Mouse (Mus musculus): ENCODE measurements at regions not wholly inside any gene's neighbourhood (a gene's known extent, or its start where the extent isn't known, plus 50 kb on each side); places are given as distances from the start of the nearest gene placed in this dataset.

DNA sequence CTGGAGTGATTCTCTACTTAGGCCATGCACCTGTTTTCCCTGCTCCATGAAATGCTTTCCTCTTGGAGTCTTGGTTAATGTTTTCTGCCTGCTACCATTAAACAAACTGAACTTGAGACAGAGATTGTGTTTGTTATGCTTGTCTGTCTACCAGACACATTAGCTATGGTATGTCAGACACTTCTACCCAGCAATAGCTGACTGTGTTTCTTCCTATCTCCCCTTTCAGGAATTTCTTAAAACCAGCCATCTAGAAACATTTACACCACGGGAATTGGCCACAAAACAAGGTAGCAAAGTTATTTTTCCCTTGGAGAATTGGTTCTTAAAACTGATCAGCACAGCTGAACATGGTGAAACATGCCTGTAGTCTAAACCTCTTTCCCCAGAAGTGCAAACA is 197.1 kb upstream of the Camk1g start:
- no peak for ATAC-seq (ENCODE audit: low read depth)
- Histone ChIP-seq H3K4me1 (ENCODE audit: control insufficient read depth, insufficient read depth, low read length) (no peaks in the 10 kb centered on the region), H3K36me3 (ENCODE audit: control insufficient read depth, insufficient read depth, low read length) (no peaks in the 10 kb centered on the region), H3K9ac (replicated peaks; ENCODE audit: low read depth, low read length) (no peak overlapping the region), H3K27me3 (ENCODE audit: control insufficient read depth, insufficient read depth, low read length) (no peaks in the 10 kb centered on the region), H3K4me2 (ENCODE audit: low read depth, low read length) (no peak overlapping the region), H3K4me3 (ENCODE audit: low read depth, low read length) (no peak overlapping the region), H3K9me3 (ENCODE audit: control insufficient read depth, low read length) (no peaks in the 10 kb centered on the region), H3K27ac (ENCODE audit: low read depth, low read length) (no peak overlapping the region)
- WGBS = 63% methylated on average over 1 of the region's 1 CpGs

DNA sequence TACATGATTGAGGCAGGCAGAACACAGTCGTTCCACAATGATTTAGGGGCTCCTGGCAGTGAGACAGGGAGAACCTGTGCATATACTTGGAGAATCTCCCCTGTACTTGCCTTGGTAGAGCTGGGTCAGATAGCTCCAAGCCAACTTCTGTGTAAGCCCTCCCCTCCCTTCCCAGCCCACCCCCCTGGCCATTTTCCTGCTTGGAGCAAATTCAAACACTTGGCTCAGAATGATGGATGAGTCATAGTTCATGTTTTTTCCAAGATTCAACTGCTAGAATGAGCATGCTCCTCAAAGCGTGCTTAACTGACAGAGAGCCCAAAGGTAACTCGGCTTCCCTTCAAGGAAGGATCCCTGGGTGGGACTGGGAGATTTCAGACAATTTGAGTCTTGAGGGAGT is 194.1 kb upstream of the Camk1g start:
- H3K9me3 ChIP-seq (ENCODE audit: control insufficient read depth, low read length) = no peaks in the 10 kb centered on the region
- WGBS = 62% methylated on average over 3 of the region's 3 CpGs
- no peak overlapping the region for H3K9ac ChIP-seq (replicated peaks; ENCODE audit: low read depth, low read length)
- H3K27ac ChIP-seq (ENCODE audit: low read depth, low read length) = no peak overlapping the region
- H3K27me3 ChIP-seq (ENCODE audit: control insufficient read depth, insufficient read depth, low read length) = no peaks in the 10 kb centered on the region
- H3K4me1 ChIP-seq (ENCODE audit: control insufficient read depth, insufficient read depth, low read length) = no peaks in the 10 kb centered on the region
- no peak overlapping the region for H3K4me2 ChIP-seq (ENCODE audit: low read depth, low read length)
- H3K36me3 ChIP-seq (ENCODE audit: control insufficient read depth, insufficient read depth, low read length) = no peaks in the 10 kb centered on the region
- H3K4me3 ChIP-seq (ENCODE audit: low read depth, low read length) = no peak overlapping the region
- no peak for ATAC-seq (ENCODE audit: low read depth)

DNA sequence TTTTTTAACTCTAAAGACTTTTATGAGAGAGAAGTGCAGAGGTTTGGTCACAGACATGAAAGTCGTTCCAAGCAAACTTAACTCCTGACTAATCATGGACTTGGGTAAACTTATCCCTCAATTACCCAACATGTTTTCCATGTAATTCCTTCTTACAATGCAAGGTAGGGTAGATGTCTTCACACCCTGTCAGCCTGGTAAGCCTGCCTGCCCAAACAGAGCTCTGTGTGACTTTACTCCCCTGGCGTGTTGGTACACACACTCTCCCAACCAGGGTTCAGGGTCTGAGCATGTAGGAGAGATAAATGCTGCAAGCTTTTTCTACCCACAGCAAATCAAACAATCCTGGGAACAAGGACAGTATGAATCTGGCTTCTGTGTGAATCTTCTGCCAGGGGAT is 192.1 kb upstream of the Camk1g start:
- ATAC-seq (ENCODE audit: low read depth) = no peak
- Histone ChIP-seq H3K9ac (replicated peaks; ENCODE audit: low read depth, low read length) (no peak overlapping the region), H3K4me3 (ENCODE audit: low read depth, low read length) (no peak overlapping the region), H3K27ac (ENCODE audit: low read depth, low read length) (no peak overlapping the region), H3K27me3 (ENCODE audit: control insufficient read depth, insufficient read depth, low read length) (no peaks in the 10 kb centered on the region), H3K36me3 (ENCODE audit: control insufficient read depth, insufficient read depth, low read length) (no peaks in the 10 kb centered on the region), H3K9me3 (ENCODE audit: control insufficient read depth, low read length) (no peaks in the 10 kb centered on the region), H3K4me1 (ENCODE audit: control insufficient read depth, insufficient read depth, low read length) (no peaks in the 10 kb centered on the region), H3K4me2 (ENCODE audit: low read depth, low read length) (no peak overlapping the region)
- WGBS = 93% methylated on average over 2 of the region's 2 CpGs

DNA sequence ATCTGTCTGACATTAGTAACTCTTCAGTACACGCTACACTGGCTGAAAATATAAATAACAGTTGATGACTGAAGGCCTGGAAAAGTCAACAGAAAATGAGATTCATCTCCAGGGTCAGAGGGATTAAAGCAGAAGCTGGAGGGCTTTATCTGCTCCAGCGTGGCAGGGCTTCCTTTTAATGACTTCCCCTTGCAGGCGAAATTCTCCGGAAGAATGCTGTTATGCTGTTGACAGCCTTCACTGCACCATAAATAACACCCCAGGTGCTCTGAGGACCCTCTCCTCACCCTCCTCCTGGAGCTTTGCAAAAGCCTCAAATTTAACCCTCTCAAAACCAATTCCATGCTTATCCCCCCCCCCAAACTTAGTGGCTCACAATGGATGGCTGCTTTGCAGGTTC is 188.0 kb upstream of the Camk1g start:
- no peak overlapping the region for H3K9ac ChIP-seq (replicated peaks; ENCODE audit: low read depth, low read length)
- H3K36me3 ChIP-seq (ENCODE audit: control insufficient read depth, insufficient read depth, low read length) = no peaks in the 10 kb centered on the region
- H3K4me1 ChIP-seq (ENCODE audit: control insufficient read depth, insufficient read depth, low read length) = no peaks in the 10 kb centered on the region
- H3K27ac ChIP-seq (ENCODE audit: low read depth, low read length) = no peak overlapping the region
- no peaks in the 10 kb centered on the region for H3K9me3 ChIP-seq (ENCODE audit: control insufficient read depth, low read length)
- H3K27me3 ChIP-seq (ENCODE audit: control insufficient read depth, insufficient read depth, low read length) = no peaks in the 10 kb centered on the region
- no peak overlapping the region for H3K4me2 ChIP-seq (ENCODE audit: low read depth, low read length)
- ATAC-seq (ENCODE audit: low read depth) = no peak
- 18% methylated on average over 4 of the region's 4 CpGs for WGBS
- no peak overlapping the region for H3K4me3 ChIP-seq (ENCODE audit: low read depth, low read length)

DNA sequence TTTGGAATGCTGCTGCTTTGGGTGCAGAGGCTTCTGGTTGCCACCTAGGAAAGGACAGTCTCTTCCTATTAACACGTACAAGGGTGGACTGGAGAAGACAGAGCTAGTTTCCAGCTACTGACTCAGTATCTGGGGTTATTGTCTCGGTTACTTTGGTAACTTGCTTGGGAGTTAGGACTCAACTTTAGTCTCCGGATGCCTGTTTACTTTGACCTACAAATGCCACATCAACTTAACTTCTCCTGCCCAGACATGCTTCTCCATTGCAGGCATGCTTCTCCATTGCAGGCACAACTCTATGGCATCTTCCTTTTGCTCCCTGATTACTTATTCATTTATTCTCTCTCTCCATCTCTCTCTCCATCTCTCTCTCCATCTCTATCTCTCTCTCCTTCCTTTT is 184.6 kb upstream of the Camk1g start:
- H3K36me3 ChIP-seq (ENCODE audit: control insufficient read depth, insufficient read depth, low read length) = no peaks in the 10 kb centered on the region
- no peak for ATAC-seq (ENCODE audit: low read depth)

DNA sequence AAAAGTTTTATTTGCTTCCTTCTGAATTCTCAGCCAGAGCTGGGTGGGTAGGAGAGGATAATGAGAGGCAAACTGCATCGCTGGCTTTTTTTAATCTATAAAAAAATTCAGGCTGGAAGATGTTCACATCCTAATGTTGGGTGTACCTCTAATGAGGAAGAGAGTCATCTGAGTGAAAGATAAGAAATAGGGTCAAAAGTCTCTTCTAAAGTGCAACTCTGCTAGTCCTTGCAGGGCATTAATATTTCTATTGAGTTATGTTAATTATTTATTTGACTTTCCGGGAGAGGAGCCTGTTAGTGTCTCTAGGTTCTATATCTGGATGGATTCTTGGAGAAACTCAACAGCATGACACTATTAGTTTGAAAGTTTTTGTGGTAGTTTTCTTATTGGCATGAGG is 182.2 kb upstream of the Camk1g start:
- Histone ChIP-seq H3K27ac (ENCODE audit: low read depth, low read length) (no peak overlapping the region), H3K9ac (replicated peaks; ENCODE audit: low read depth, low read length) (no peak overlapping the region), H3K4me3 (ENCODE audit: low read depth, low read length) (no peak overlapping the region), H3K27me3 (ENCODE audit: control insufficient read depth, insufficient read depth, low read length) (no peaks in the 10 kb centered on the region), H3K4me2 (ENCODE audit: low read depth, low read length) (no peak overlapping the region), H3K36me3 (ENCODE audit: control insufficient read depth, insufficient read depth, low read length) (no peaks in the 10 kb centered on the region), H3K4me1 (ENCODE audit: control insufficient read depth, insufficient read depth, low read length) (no peaks in the 10 kb centered on the region), H3K9me3 (ENCODE audit: control insufficient read depth, low read length) (no peaks in the 10 kb centered on the region)
- no peak for ATAC-seq (ENCODE audit: low read depth)
- 80% methylated on average over 2 of the region's 2 CpGs for WGBS

More for the DNA sequence above, 184.6 kb upstream of the Camk1g start:
- H3K9ac ChIP-seq (replicated peaks; ENCODE audit: low read depth, low read length) = no peak overlapping the region
- H3K4me1 ChIP-seq (ENCODE audit: control insufficient read depth, insufficient read depth, low read length) = no peaks in the 10 kb centered on the region
- H3K9me3 ChIP-seq (ENCODE audit: control insufficient read depth, low read length) = no peaks in the 10 kb centered on the region
- H3K27me3 ChIP-seq (ENCODE audit: control insufficient read depth, insufficient read depth, low read length) = no peaks in the 10 kb centered on the region
- H3K4me3 ChIP-seq (ENCODE audit: low read depth, low read length) = no peak overlapping the region
- no peak overlapping the region for H3K27ac ChIP-seq (ENCODE audit: low read depth, low read length)
- H3K4me2 ChIP-seq (ENCODE audit: low read depth, low read length) = no peak overlapping the region
- WGBS = 92% methylated on average over 3 of the region's 3 CpGs

DNA sequence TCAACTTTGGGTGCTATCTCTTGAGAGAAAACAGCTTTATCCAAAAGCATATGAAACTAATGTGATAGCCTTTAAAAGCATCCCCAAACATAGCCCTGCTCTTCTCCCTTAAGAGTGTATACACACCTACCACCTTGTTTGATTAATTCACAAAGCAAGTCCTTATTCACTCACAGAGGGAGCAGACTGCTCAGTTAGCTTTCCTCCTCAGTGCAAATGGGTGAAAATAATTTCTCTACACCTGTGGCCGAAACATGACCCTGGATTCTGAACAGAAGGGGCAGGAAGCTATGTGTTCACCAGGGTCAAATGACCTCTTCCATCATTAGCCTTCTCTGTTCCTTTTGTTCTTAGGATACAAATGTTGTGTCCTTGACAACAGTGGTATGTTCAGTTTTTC is 181.2 kb upstream of the Camk1g start:
- Histone ChIP-seq H3K36me3 (ENCODE audit: control insufficient read depth, insufficient read depth, low read length) (no peaks in the 10 kb centered on the region), H3K27me3 (ENCODE audit: control insufficient read depth, insufficient read depth, low read length) (no peaks in the 10 kb centered on the region), H3K9ac (replicated peaks; ENCODE audit: low read depth, low read length) (no peak overlapping the region), H3K27ac (ENCODE audit: low read depth, low read length) (no peak overlapping the region), H3K4me3 (ENCODE audit: low read depth, low read length) (no peak overlapping the region), H3K4me2 (ENCODE audit: low read depth, low read length) (no peak overlapping the region), H3K4me1 (ENCODE audit: control insufficient read depth, insufficient read depth, low read length) (no peaks in the 10 kb centered on the region), H3K9me3 (ENCODE audit: control insufficient read depth, low read length) (no peaks in the 10 kb centered on the region)
- ATAC-seq (ENCODE audit: low read depth) = no peak
- WGBS = 66% methylated on average over 1 of the region's 1 CpGs

DNA sequence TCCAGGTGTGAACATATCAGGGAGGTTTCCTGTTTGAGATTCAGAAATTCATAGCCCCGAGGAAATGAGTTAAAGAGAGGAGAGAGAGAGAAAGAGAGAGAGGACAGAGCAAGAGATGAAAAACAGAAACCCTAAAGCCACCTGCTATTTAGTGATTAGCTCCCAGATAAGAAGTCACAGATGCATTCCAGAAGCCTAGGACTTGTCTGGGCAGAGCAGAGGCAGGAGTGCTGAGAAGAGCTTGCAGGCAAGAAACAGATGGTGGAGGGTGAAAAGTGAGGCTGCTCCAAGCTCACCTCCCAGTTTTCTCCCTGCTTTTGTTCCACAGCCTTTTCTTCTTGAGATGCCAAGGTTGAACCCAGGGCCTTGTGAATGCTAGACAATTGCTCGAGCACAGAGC is 180.7 kb upstream of the Camk1g start:
- Histone ChIP-seq H3K4me2 (ENCODE audit: low read depth, low read length) (no peak overlapping the region), H3K4me3 (ENCODE audit: low read depth, low read length) (no peak overlapping the region), H3K9ac (replicated peaks; ENCODE audit: low read depth, low read length) (no peak overlapping the region), H3K27ac (ENCODE audit: low read depth, low read length) (no peak overlapping the region), H3K36me3 (ENCODE audit: control insufficient read depth, insufficient read depth, low read length) (no peaks in the 10 kb centered on the region), H3K4me1 (ENCODE audit: control insufficient read depth, insufficient read depth, low read length) (no peaks in the 10 kb centered on the region), H3K9me3 (ENCODE audit: control insufficient read depth, low read length) (no peaks in the 10 kb centered on the region), H3K27me3 (ENCODE audit: control insufficient read depth, insufficient read depth, low read length) (no peaks in the 10 kb centered on the region)
- ATAC-seq (ENCODE audit: low read depth) = no peak
- WGBS = 70% methylated on average over 2 of the region's 2 CpGs

DNA sequence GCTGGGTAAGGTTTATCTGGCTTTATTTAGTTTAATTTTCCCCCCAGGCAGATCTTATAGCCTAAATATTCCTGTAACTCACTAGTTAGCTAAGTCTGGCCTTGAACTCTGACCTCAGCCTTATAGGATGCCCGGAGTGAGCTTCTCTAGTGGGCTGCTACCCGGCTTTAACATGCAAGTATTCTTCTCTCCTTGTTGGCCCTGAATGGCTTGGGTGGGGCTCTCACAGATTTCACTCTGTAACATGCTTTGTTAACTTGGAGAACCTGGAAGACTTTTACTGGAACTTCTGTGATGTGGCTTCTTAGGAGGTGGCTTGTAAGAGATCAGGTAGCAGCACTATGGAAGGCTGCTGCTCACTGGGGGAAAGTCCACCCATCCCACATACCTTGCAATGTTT is 177.3 kb upstream of the Camk1g start:
- Histone ChIP-seq H3K27ac (ENCODE audit: low read depth, low read length) (no peak overlapping the region), H3K9ac (replicated peaks; ENCODE audit: low read depth, low read length) (no peak overlapping the region), H3K4me2 (ENCODE audit: low read depth, low read length) (no peak overlapping the region), H3K4me3 (ENCODE audit: low read depth, low read length) (no peak overlapping the region), H3K27me3 (ENCODE audit: control insufficient read depth, insufficient read depth, low read length) (no peaks in the 10 kb centered on the region), H3K36me3 (ENCODE audit: control insufficient read depth, insufficient read depth, low read length) (no peaks in the 10 kb centered on the region), H3K9me3 (ENCODE audit: control insufficient read depth, low read length) (no peaks in the 10 kb centered on the region), H3K4me1 (ENCODE audit: control insufficient read depth, insufficient read depth, low read length) (no peaks in the 10 kb centered on the region; the same call in 1 of the 2 replicates)
- WGBS = 94% methylated on average over 2 of the region's 2 CpGs
- no peak for ATAC-seq (ENCODE audit: low read depth)

DNA sequence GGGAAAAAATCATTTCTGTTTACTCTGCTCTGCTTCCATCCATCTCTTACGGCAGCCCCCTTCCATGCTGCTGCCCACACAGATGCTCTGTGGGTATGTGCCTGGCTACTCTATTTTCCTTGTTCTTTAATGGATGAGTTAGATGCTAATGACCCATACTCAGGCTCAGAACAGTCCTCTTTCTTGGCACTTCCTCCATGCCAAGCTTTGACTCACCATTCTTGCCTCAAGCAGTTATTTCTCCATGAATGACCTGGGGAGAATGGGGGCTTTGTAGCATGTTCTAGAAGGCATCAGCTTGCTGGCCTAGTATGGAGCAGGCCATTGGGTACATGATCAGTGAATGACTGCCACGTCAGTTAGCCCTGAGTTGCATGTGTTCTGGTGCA is 175.9 kb upstream of the Camk1g start:
- no peak overlapping the region for H3K27ac ChIP-seq (ENCODE audit: low read depth, low read length)
- no peaks in the 10 kb centered on the region; the same call in 1 of the 2 replicates for H3K4me1 ChIP-seq (ENCODE audit: control insufficient read depth, insufficient read depth, low read length)
- no peaks in the 10 kb centered on the region for H3K27me3 ChIP-seq (ENCODE audit: control insufficient read depth, insufficient read depth, low read length)
- no peak overlapping the region for H3K4me2 ChIP-seq (ENCODE audit: low read depth, low read length)
- no peak overlapping the region for H3K4me3 ChIP-seq (ENCODE audit: low read depth, low read length)
- no peak for ATAC-seq (ENCODE audit: low read depth)
- no peaks in the 10 kb centered on the region for H3K36me3 ChIP-seq (ENCODE audit: control insufficient read depth, insufficient read depth, low read length)
- 71% methylated on average over 2 of the region's 2 CpGs for WGBS
- no peak overlapping the region for H3K9ac ChIP-seq (replicated peaks; ENCODE audit: low read depth, low read length)
- H3K9me3 ChIP-seq (ENCODE audit: control insufficient read depth, low read length) = no peaks in the 10 kb centered on the region
